Mouse (Mus musculus) urinary bladder, postnatal 25 days (tissue): Measurements from ENCODE around the gene Gprc5c.

ENCODE experiments used
- DNase-seq: peaks from one replicate; pipeline ENCODE4 v3.0.0; 2022; ENCODE audit warnings: low spot score

Gene Gprc5c

GRCm38 (mm10) chr11:114850452-114851268, at the start of gene Gprc5c:
Gene Gprc5c, plus strand, starts transcription at chr11:114851152.
- no peak for DNase-seq

GRCm38 (mm10) chr11:114801906-114802305, 49.0 kb upstream of the Gprc5c start:
- DNase-seq, result no peak

- no peak for DNase-seq
Measured at GRCm38 (mm10) chr11:114802540-114803267, 48.2 kb upstream of the Gprc5c start.

- DNase-seq, result no peak
Measured at GRCm38 (mm10) chr11:114803990-114804389, 47.0 kb upstream of the Gprc5c start.

- no peak for DNase-seq
Measured at GRCm38 (mm10) chr11:114807025-114807424, 43.9 kb upstream of the Gprc5c start.

GRCm38 (mm10) chr11:114807686-114808427, 43.1 kb upstream of the Gprc5c start:
- no peak for DNase-seq

- DNase-seq, result no peak
Measured at GRCm38 (mm10) chr11:114809371-114809770, 41.6 kb upstream of the Gprc5c start.

- no peak for DNase-seq
Measured at GRCm38 (mm10) chr11:114810344-114810743, 40.6 kb upstream of the Gprc5c start.

GRCm38 (mm10) chr11:114812731-114813240, 38.2 kb upstream of the Gprc5c start:
- peak; percentile 98 for DNase-seq

- no peak for DNase-seq
Measured at GRCm38 (mm10) chr11:114814873-114815592, 35.9 kb upstream of the Gprc5c start.

GRCm38 (mm10) chr11:114816934-114817333, 34.0 kb upstream of the Gprc5c start:
- no peak for DNase-seq

- DNase-seq, result no peak
Measured at GRCm38 (mm10) chr11:114818185-114818584, 32.8 kb upstream of the Gprc5c start.

- DNase-seq, result no peak
Measured at GRCm38 (mm10) chr11:114819110-114819509, 31.8 kb upstream of the Gprc5c start.

- DNase-seq, result no peak
Measured at GRCm38 (mm10) chr11:114820444-114820843, 30.5 kb upstream of the Gprc5c start.

- DNase-seq, result no peak
Measured at GRCm38 (mm10) chr11:114821325-114821724, 29.6 kb upstream of the Gprc5c start.

GRCm38 (mm10) chr11:114822727-114823126, 28.2 kb upstream of the Gprc5c start:
- no peak for DNase-seq

GRCm38 (mm10) chr11:114823199-114823725, 27.7 kb upstream of the Gprc5c start:
- DNase-seq, result no peak

- no peak for DNase-seq
Measured at GRCm38 (mm10) chr11:114826686-114827085, 24.3 kb upstream of the Gprc5c start.

GRCm38 (mm10) chr11:114829499-114830432, 21.2 kb upstream of the Gprc5c start:
- peak; percentile 53 for DNase-seq

GRCm38 (mm10) chr11:114830433-114830773, 20.5 kb upstream of the Gprc5c start:
- no peak for DNase-seq
